Mouse (Mus musculus) mammary gland, adult 2 months (tissue): Measurements from ENCODE around the gene Ndufs2. TPM values are rescaled to one million over a fixed set of nuclear protein-coding genes. Genes with fewer than 3 reads are reported as not detected.

ENCODE experiments used
- polyA plus RNA-seq: library from polyadenylated mRNA; depleted of rRNA; stranded (reverse); fragments of >200 nt; gene quantifications from 2 replicates; pipeline ENCODE4 v1.2.3, GENCODE M21; 2012; ENCODE audit warnings: low replicate concordance; rRNA removed

Ndufs2 gene
- polyA plus RNA-seq: 124 and 262 TPM in 2 replicates

DNA sequence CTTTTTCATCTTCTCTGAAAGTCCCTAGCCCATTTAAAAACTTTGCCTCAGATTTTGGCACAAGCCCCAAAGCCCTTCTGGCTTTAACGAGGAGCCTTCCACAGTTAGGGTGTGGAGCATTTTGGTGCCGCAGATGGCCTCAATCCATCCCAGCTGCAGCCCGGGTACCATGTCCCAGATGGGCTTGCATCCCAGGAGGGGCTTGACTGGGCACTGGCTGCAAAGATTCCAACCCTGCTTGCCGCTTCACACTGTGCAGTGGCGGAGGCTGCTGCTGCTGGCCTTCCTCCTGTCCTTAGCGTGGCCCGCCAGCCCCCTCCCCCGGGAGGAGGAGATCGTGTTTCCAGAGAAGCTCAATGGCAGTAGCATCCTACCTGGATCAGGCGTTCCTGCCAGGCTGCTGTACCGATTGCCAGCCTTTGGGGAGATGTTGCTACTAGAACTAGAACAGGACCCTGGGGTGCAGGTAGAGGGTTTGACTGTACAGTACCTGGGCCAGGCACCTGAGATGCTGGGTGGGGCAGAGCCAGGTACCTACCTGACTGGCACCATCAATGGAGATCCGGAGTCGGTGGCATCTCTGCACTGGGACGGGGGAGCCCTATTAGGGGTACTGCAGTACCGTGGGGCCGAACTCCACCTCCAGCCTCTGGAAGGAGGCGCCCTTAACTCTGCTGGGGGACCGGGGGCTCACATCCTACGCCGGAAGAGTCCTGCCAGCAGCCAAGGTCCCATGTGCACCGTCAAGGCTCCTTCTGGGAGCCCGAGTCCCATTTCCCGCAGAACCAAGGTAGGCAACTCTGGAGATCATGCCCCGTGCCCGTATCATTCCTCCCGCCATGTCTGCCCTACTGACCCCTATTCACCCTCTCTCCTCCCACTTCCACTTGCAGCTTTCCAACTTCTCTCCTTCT lies at the start of gene Ndufs2:
TSS of gene Ndufs2 (minus strand) at position 709 of the 914 bp plus-strand sequence.

DNA sequence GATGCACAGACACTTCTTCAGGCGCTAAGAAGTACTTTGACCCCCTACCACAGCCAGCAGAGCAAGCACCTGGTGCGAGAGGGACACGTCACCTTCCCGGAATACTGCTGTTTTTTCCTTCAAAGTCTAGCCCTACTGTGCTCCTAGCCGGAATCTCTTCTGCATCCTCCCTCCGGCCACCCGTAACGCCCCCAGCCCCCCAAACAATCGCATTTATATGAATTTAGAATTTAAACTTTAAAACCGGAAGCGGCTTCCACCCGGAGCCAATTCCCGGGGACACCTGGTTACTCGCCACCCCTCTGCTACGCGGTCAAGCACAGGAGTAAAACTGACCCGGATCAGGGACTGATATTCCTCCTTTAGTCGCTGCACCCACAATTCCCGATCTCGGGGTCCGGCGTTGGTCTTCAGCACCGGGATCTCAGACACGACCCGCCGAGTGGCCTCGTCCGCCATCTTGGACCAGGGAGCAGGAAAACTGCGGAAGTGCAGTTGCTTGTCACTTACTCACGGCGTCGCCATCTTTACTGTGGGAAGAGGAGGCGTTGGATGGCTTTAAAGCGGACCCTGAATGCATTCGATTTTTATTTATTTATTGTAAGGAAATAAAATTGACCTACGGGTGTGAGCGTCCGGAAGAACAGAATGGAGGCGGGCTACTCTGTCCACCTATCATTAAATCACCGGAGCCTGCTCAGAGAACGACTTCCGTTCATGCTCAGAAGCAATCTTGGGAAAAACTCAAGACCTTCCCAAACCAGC lies 43.3 kb upstream of the Ndufs2 start, which contains the start of gene Ufc1:
TSS of gene Ufc1 (minus strand) at position 727 of the 765 bp plus-strand sequence.

DNA sequence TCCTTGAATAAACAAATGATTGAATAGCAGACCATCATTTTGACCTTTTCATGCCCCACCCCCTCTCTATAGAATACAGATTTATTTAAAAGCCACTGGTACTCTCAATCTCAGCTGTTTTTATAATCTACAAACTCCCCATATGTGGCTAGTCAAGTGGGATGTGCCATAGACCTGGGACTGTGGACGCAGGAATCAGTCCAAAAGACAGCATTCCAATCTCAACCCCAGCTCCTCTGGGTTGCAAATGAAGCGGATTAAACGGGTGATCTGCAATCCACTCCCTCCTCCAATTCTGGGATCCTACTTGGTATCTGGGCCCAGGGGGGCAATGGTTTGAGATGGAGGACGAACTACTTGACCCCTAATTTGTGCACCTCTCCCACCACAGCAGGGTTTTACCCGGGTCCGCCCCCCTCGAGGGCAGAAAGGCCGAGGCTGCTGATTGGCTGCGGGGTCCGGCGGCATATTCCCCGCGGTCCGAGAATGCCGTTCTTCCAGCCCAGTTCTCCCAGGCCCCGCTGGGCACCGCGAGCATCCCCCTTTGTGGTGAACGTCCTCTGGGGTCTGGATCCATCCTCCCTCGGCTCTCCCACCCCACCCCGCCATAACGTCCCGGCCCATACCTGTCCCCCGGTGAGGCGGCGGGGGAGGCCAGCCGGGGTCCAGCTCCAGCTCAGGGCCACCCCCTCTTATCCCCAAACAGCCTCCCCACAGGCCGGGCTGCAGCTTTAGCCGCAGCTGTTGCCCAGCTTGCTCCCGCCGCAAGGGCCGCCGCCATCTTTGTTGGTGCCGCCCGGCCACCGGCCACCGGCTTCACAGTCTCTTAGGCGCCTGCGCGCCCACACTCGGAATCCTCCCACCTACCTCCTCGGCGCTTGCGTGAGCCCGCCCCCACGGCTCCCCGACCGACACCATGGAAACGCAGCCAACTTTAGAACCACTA lies 36.2 kb upstream of the Ndufs2 start, which contains the start of gene Usp21:
TSS of gene Usp21 (minus strand) at position 856 of the 946 bp plus-strand sequence.

GRCm38 (mm10) chr1:171280916-171281527 lies 29.8 kb upstream of the Ndufs2 start, which contains the start of gene Ppox:
Ppox (minus strand) TSS chr1:171281186.

GRCm38 (mm10) chr1:171269848-171270572 lies 18.8 kb upstream of the Ndufs2 start, which contains the start of gene B4galt3:
B4galt3 (plus strand) TSS chr1:171270328.

GRCm38 (mm10) chr1:171249913-171250600 lies 1.1 kb downstream of the Ndufs2 start, which contains the start of gene Adamts4:
Adamts4 (plus strand) TSS chr1:171250421.

GRCm38 (mm10) chr1:171234126-171234525 lies 17.1 kb downstream of the Ndufs2 start, which contains the start of gene Fcer1g:
Fcer1g (minus strand) TSS chr1:171234365.

GRCm38 (mm10) chr1:171224857-171225256 lies 26.3 kb downstream of the Ndufs2 start, which contains the start of gene Apoa2:
Apoa2 (plus strand) TSS chr1:171225054.

DNA sequence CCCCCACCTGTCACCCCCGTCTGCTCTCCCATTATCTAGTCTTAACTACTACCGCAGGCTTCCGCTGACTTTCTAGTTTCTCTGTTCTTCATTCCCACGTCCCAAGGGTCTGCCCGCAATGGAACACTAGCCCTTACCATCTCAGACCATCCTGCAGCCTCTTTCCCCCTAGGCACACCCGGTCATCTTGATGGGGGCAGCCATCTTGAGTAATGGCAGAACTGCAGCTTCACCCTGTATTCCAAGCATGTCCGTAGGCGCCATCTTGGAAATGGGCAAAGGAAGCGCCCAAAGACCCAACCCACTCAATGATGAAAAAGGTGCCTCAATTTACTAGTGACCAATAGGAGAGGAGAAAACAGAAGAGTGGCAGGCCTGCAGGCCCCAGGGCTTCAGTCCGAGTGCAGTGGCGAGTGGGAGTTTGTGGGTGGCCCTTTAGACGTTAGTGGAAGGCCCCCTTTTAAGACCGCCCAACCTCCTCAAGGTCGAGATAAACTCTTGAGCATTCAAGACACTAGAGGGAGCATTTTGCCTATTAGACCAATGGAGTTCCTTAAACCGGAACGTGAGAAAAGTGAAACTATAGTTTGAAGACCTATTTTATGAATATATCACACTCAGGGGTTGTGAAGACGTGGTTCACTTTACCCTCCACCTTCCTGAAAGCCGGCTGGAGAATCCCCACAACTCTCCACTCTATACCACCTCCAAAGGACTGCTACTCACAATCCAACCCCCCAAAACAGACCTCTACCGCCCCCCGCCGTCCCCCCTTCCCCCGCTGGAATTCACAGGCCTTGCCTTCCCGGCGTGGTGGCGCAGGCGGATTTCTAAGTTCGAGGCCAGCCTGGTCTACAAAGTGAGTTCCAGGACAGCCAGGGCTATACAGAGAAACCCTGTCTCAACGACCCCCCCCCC lies 28.7 kb downstream of the Ndufs2 start, which contains the start of gene Tomm40l:
TSS of gene Tomm40l (minus strand) at position 277 of the 918 bp plus-strand sequence.

DNA sequence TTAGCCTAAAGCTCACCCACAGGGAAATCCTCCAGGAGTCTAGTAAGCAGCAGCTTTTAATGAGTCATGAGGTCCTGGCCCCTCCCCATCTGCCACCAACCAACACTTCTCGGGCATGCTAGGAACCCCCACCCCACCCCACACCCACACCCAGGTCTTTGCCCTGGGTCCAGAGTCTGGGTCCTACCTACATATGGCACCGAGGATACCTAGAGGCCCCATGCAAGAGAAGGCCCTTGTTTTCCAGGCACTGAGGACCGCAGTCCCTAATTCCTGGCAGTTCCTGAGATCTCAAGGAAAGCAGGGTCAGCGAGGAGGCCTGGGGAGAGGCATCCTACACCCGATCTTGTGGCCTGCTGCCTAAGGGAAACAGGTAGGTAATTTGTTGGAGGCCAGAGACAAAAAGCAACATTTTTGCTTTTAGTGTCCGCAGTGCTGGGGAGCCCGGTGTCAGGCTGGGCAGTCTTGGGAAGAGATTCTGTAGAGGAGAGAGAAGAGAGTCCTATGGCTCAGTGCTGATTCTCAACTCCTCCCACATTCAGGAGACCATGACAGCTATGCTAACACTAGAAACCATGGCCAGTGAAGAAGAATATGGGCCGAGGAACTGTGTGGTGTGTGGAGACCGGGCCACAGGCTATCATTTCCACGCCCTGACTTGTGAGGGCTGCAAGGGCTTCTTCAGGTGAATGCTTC lies 37.2 kb downstream of the Ndufs2 start, which contains the start of gene Nr1i3:
TSS of gene Nr1i3 (plus strand) at position 170 of the 696 bp plus-strand sequence.

GRCm38 (mm10) chr1:171195887-171196397 lies 55.2 kb downstream of the Ndufs2 start, which contains the start of gene Pcp4l1:
Pcp4l1 (minus strand) TSS chr1:171196268.

Other genes with a start within 250 kb of the Ndufs2 start
- 1.2 and 2.8 TPM in 2 replicates for gene Fcgr4, start 232.5 kb downstream of the Ndufs2 start, polyA plus RNA-seq
- gene Fcgr3, start 186.5 kb downstream of the Ndufs2 start, polyA plus RNA-seq: 22.5 and 52.0 TPM in 2 replicates
- 4.5 and 9.9 TPM in 2 replicates for gene Cfap126, start 137.5 kb downstream of the Ndufs2 start, polyA plus RNA-seq
- 220 and 421 TPM in 2 replicates for gene Sdhc, start 100.8 kb downstream of the Ndufs2 start, polyA plus RNA-seq
- 112 and 212 TPM in 2 replicates for gene Mpz, start 100.7 kb downstream of the Ndufs2 start, polyA plus RNA-seq
- gene Pcp4l1, start 55.1 kb downstream of the Ndufs2 start, polyA plus RNA-seq: 5.2 and 13.0 TPM in 2 replicates
- 0.30 TPM in 1 of 2 replicates, not detected in the other for gene Nr1i3, start 37.4 kb downstream of the Ndufs2 start, polyA plus RNA-seq
- gene Tomm40l, start 28.9 kb downstream of the Ndufs2 start, polyA plus RNA-seq: 37.7 and 47.3 TPM in 2 replicates
- gene Apoa2, start 26.3 kb downstream of the Ndufs2 start, polyA plus RNA-seq: 1.3 and 87.4 TPM in 2 replicates
- gene Fcer1g, start 17.0 kb downstream of the Ndufs2 start, polyA plus RNA-seq: 178 and 219 TPM in 2 replicates
- gene Adamts4, start 967 bp downstream of the Ndufs2 start, polyA plus RNA-seq: 4.9 and 7.1 TPM in 2 replicates
- gene B4galt3, start 18.9 kb upstream of the Ndufs2 start, polyA plus RNA-seq: 67.0 and 79.3 TPM in 2 replicates
- gene Ppox, start 29.8 kb upstream of the Ndufs2 start, polyA plus RNA-seq: 51.7 and 64.2 TPM in 2 replicates
- 53.9 and 55.7 TPM in 2 replicates for gene Usp21, start 36.6 kb upstream of the Ndufs2 start, polyA plus RNA-seq
- 15.9 and 23.3 TPM in 2 replicates for gene Ufc1, start 43.6 kb upstream of the Ndufs2 start, polyA plus RNA-seq
- 33.8 and 37.4 TPM in 2 replicates for gene Dedd, start 77.8 kb upstream of the Ndufs2 start, polyA plus RNA-seq
- 55.1 and 59.6 TPM in 2 replicates for gene Nit1, start 94.3 kb upstream of the Ndufs2 start, polyA plus RNA-seq
- gene Pfdn2, start 94.3 kb upstream of the Ndufs2 start, polyA plus RNA-seq: 4.9 and 12.0 TPM in 2 replicates
- gene Klhdc9, start 109.4 kb upstream of the Ndufs2 start, polyA plus RNA-seq: 0.57 and 0.85 TPM in 2 replicates
- gene Nectin4, start 118.7 kb upstream of the Ndufs2 start, polyA plus RNA-seq: 11.0 and 17.5 TPM in 2 replicates
- gene Arhgap30, start 137.6 kb upstream of the Ndufs2 start, polyA plus RNA-seq: 25.7 and 38.8 TPM in 2 replicates
- 90.8 and 91.2 TPM in 2 replicates for gene Usf1, start 159.9 kb upstream of the Ndufs2 start, polyA plus RNA-seq
- gene Tstd1, start 167.5 kb upstream of the Ndufs2 start, polyA plus RNA-seq: 1.5 and 3.1 TPM in 2 replicates
- gene F11r, start 186.1 kb upstream of the Ndufs2 start, polyA plus RNA-seq: 34.4 and 58.0 TPM in 2 replicates